Mouse (Mus musculus) forebrain, embryonic 12.5 days (tissue): ENCODE measurements around the gene Rhbdl3. TPM values are rescaled to one million over a fixed set of nuclear protein-coding genes. Genes with fewer than 3 reads are reported as not detected.

Experiments
- ATAC-seq: fragments of 200-750 bp; cut with Nextera tagmentation; 2 replicates; pipeline ENCODE4 v1.8.0; 2017; ENCODE audit warnings: moderate TSS enrichment; ENCODE audit not compliant: low FRiP score
- H3K27ac ChIP-seq: fragments of 300-500 bp; sonication (generic); 2 replicates; pipeline ENCODE4 v1.5.1; 2016; ENCODE audit warnings: mild to moderate bottlenecking
- H3K27me3 ChIP-seq: fragments of 300-500 bp; sonication (generic); 2 replicates; pipeline ENCODE4 v1.6.1; 2016; ENCODE audit warnings: mild to moderate bottlenecking
- H3K36me3 ChIP-seq: fragments of 300-500 bp; sonication (generic); replicated peaks from 2 replicates; pipeline ENCODE4 v1.6.1; 2016; ENCODE audit warnings: mild to moderate bottlenecking
- H3K4me1 ChIP-seq: fragments of 300-500 bp; sonication (generic); 2 replicates; pipeline ENCODE4 v1.6.1; 2016
- H3K4me2 ChIP-seq: fragments of 300-500 bp; sonication (generic); 2 replicates; pipeline ENCODE4 v1.6.1; 2016; ENCODE audit warnings: mild to moderate bottlenecking, moderate library complexity
- H3K4me3 ChIP-seq: fragments of 300-500 bp; sonication (generic); replicated peaks from 2 replicates; pipeline ENCODE4 v1.5.1; 2016; ENCODE audit warnings: mild to moderate bottlenecking
- H3K9ac ChIP-seq: fragments of 300-500 bp; sonication (generic); 2 replicates; pipeline ENCODE4 v1.6.1; 2016; ENCODE audit warnings: mild to moderate bottlenecking
- H3K9me3 ChIP-seq: fragments of 300-500 bp; sonication (generic); 2 replicates; pipeline ENCODE4 v1.6.1; 2016
- WGBS: fragments of 180-500 bp; shearing (Covaris S2); methylation state at CpG from one replicate; pipeline ENCODE4 v1.1.7; 2016; 5-methylcytosine and 5-hydroxymethylcytosine counted together
- polyA plus RNA-seq: library from polyadenylated mRNA; unstranded; fragments of >200 nt; fragmentation: Nextera tagmentation; extraction: Ambion mirVana; gene quantifications from 2 replicates; pipeline ENCODE4 v1.2.1, GENCODE M21; 2016

The Rhbdl3 gene
- polyA plus RNA-seq, 1 experiment from 2014 or later: 21.3 TPM

DNA sequence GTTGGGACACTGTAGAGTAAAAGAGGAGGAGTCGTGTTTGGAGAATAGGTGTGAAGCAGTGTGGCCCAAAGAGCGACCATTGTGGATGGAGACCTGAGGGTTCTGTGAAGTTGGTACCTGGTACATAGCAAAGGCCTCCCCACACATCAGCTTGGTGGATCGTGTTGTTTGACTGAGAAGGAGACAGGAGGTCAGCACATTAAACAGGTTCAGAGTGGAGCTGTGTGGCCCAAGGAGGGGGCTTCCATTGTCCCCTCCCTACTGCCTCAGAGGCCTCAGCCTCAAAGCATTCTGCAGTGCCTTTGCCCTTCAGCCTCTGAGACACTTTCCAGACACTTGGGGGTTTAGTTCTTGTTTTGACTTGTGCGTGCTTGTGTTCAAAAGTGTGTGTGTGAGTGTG is 13.2 kb downstream of the Rhbdl3 start:
- Histone ChIP-seq H3K27ac (peak overlapping the region; percentile 86; the same call in 1 of the 2 replicates), H3K4me2 (no peak overlapping the region), H3K4me1 (peaks cover 84% of the 10 kb centered on the region), H3K36me3 (no peaks in the 10 kb centered on the region), H3K4me3 (no peak overlapping the region), H3K27me3 (no peaks in the 10 kb centered on the region), H3K9me3 (no peaks in the 10 kb centered on the region), H3K9ac (no peak overlapping the region)
- WGBS: 85% methylated on average over 4 of the region's 4 CpGs
- no peak for ATAC-seq

- H3K4me2 ChIP-seq: peak overlapping the region; percentile 4; the same call in 1 of the 2 replicates
- no peaks in the 10 kb centered on the region for H3K27me3 ChIP-seq
- H3K9me3 ChIP-seq: no peaks in the 10 kb centered on the region
- H3K4me3 ChIP-seq: no peak overlapping the region
- H3K36me3 ChIP-seq: no peaks in the 10 kb centered on the region
- H3K4me1 ChIP-seq: peaks cover 73% of the 10 kb centered on the region
- 0 out of 2 replicates have a peak overlapping the region, but pooled peaks have one; percentile 25 for H3K9ac ChIP-seq
- WGBS: 40% methylated on average over 10 of the region's 10 CpGs
- peak overlapping the region; percentile 84 for H3K27ac ChIP-seq
- peak; percentile 82 for ATAC-seq
Observed at GRCm38 (mm10) chr11:80315743-80316639, 15.3 kb downstream of the Rhbdl3 start.

DNA sequence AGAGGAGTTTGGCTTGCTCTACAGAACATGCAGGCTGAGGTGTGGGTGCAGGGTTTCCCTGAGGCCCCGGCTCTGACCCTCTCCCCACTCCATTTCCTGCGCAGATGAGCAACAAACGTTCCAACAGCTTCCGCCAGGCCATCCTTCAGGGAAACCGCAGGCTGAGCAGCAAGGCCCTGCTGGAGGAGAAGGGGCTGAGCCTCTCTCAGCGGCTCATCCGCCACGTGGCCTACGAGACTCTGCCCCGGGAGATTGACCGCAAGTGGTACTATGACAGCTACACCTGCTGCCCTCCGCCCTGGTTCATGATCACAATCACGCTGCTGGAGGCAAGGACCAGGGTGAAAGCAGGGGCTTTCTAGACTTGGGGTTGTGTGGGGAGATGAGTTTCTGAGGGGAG is 22.5 kb downstream of the Rhbdl3 start:
- 65% methylated on average over 13 of the region's 13 CpGs for WGBS
- ATAC-seq: no peak
- H3K9me3 ChIP-seq: no peaks in the 10 kb centered on the region
- H3K4me1 ChIP-seq: peaks cover 20% of the 10 kb centered on the region
- H3K36me3 ChIP-seq: peaks cover 3% of the 10 kb centered on the region
- H3K27me3 ChIP-seq: no peaks in the 10 kb centered on the region
- H3K9ac ChIP-seq: no peak overlapping the region
- H3K27ac ChIP-seq: 0 out of 2 replicates have a peak overlapping the region, but pooled peaks have one; percentile 5
- no peak overlapping the region for H3K4me2 ChIP-seq
- no peak overlapping the region for H3K4me3 ChIP-seq

- WGBS: 84% methylated on average over 6 of the region's 6 CpGs
- peaks cover 10% of the 10 kb centered on the region for H3K4me1 ChIP-seq
- ATAC-seq: no peak
- peaks cover 3% of the 10 kb centered on the region for H3K36me3 ChIP-seq
- H3K4me2 ChIP-seq: no peak overlapping the region
- no peaks in the 10 kb centered on the region for H3K9me3 ChIP-seq
- no peaks in the 10 kb centered on the region for H3K27me3 ChIP-seq
- no peak overlapping the region for H3K4me3 ChIP-seq
- no peak overlapping the region for H3K27ac ChIP-seq
- H3K9ac ChIP-seq: no peak overlapping the region
Observed at GRCm38 (mm10) chr11:80324636-80325035, 23.9 kb downstream of the Rhbdl3 start.

DNA sequence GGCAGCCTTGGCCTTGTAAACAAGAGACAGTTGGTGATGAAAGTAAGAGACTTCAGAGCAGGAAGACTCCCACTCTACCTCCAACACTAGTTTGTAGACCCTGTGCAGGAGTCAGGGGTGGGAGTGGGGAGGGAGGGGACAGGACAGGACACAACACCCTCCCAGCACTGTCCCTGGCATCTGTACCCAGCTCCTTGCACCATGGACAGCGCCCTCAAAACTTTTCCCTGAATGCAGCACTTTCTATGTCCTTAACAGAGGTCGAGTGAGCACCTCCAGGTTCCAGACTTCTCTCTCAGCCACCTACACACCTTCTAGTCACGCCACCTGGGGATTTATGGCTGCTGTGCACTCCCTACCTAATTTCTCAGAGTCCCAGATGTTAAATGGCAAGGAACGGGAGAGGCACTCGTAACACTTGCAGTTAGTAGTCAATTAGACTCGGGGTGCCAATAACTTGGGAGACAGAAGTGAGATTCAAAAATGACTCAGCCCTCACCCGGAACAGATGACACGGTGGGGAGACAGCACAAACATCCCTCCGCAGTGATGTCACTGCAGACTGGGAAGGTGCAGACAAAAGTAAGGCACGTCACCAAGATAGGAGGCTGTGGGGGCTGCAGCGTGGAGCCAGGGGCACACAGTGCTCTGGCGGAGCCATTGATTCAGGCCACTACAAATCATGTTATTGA is 32.1 kb downstream of the Rhbdl3 start:
- no peak overlapping the region for H3K4me3 ChIP-seq
- H3K4me2 ChIP-seq: no peak overlapping the region
- H3K36me3 ChIP-seq: peaks cover 13% of the 10 kb centered on the region; the same call in 1 of the 2 replicates
- 70% methylated on average over 12 of the region's 12 CpGs for WGBS
- peaks cover 33% of the 10 kb centered on the region for H3K4me1 ChIP-seq
- 0 out of 2 replicates have a peak, but pooled peaks cover 5% of the 10 kb centered on the region for H3K27me3 ChIP-seq
- H3K9me3 ChIP-seq: no peaks in the 10 kb centered on the region
- no peak overlapping the region for H3K27ac ChIP-seq
- no peak overlapping the region for H3K9ac ChIP-seq
- ATAC-seq: no peak

- Histone ChIP-seq H3K4me2 (peak overlapping the region; percentile 32), H3K9me3 (no peaks in the 10 kb centered on the region), H3K4me1 (peaks cover 33% of the 10 kb centered on the region), H3K27ac (peak overlapping the region; percentile 92), H3K4me3 (no peak overlapping the region), H3K36me3 (peaks cover 13% of the 10 kb centered on the region; the same call in 1 of the 2 replicates), H3K9ac (no peak overlapping the region), H3K27me3 (0 out of 2 replicates have a peak, but pooled peaks cover 5% of the 10 kb centered on the region)
- WGBS: under 1% methylated on average over 7 of the region's 7 CpGs
- peak; percentile 95 for ATAC-seq
Observed at GRCm38 (mm10) chr11:80335609-80336350, 35.1 kb downstream of the Rhbdl3 start.

GRCm38 (mm10) chr11:80336351-80336730 is 35.6 kb downstream of the Rhbdl3 start:
- no peak for ATAC-seq
- Histone ChIP-seq H3K4me2 (peak overlapping the region; percentile 32), H3K27me3 (0 out of 2 replicates have a peak, but pooled peaks cover 5% of the 10 kb centered on the region), H3K27ac (peak overlapping the region; percentile 92), H3K4me3 (no peak overlapping the region), H3K4me1 (peaks cover 33% of the 10 kb centered on the region), H3K9ac (peak overlapping the region; percentile 8; the same call in 1 of the 2 replicates), H3K36me3 (peaks cover 13% of the 10 kb centered on the region; the same call in 1 of the 2 replicates), H3K9me3 (no peaks in the 10 kb centered on the region)
- WGBS: 11% methylated on average over 6 of the region's 6 CpGs

GRCm38 (mm10) chr11:80342482-80342881 is 41.8 kb downstream of the Rhbdl3 start:
- Histone ChIP-seq H3K4me2 (no peak overlapping the region), H3K36me3 (peaks cover 3% of the 10 kb centered on the region; the same call in 1 of the 2 replicates), H3K9me3 (no peaks in the 10 kb centered on the region), H3K27me3 (no peaks in the 10 kb centered on the region), H3K4me1 (peaks cover 19% of the 10 kb centered on the region), H3K27ac (peak overlapping the region; percentile 83), H3K4me3 (no peak overlapping the region), H3K9ac (no peak overlapping the region)
- no peak for ATAC-seq
- 2% methylated on average over 2 of the region's 2 CpGs for WGBS

DNA sequence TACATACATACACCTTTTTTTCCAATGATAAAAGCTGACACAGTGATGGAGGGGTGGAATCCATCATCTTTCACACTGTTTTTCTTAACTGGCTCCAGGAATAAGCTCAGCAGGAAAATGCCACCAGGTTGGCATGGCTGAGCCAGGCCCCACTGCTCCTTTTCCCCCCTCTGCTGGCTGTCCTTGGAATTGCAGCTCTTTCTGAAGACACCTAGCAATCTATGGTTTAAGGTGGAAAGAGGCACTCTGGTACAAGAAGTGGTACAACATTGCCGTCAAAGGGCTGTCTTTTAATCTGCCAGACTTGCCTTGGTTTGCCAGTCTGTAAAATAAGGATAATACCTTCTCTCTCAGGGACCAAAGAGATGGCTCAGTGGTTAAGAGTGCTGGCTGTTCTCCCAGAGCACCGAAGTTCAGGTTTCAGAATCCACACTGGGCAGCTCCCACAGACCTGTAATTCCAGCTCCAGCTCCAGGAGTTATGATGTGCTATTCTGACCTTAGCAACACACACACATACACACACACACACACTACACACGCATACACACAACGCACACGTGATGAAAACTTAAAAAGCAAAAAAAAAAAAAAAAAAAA is 51.2 kb downstream of the Rhbdl3 start:
- Histone ChIP-seq H3K27ac (no peak overlapping the region), H3K4me1 (no peaks in the 10 kb centered on the region), H3K4me3 (no peak overlapping the region), H3K9ac (no peak overlapping the region), H3K27me3 (no peaks in the 10 kb centered on the region), H3K36me3 (0 out of 2 replicates have a peak, but pooled peaks cover 13% of the 10 kb centered on the region), H3K4me2 (no peak overlapping the region), H3K9me3 (no peaks in the 10 kb centered on the region)
- ATAC-seq: 0 out of 2 replicates have a peak, but pooled peaks have one; percentile 27
- 68% methylated on average over 5 of the region's 5 CpGs for WGBS

DNA sequence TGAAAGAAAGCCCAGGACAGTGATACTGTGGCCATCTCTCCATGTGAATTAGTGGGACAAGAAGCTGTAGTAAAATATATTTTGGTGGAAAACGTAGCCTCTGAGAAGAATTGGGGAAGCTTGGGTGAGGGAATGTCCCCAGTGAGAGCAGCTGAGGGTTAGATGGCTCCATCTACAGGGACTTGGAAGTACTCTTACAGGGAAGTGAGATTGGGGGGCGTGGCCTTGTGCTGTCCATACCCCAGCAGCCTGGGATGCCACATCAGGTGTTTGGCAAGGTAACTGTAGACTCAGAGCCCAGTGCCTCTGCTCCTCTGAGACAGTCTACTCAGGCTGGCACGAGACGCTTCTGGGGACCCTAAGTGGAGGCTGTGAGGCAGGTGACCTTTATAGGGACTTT is 54.1 kb downstream of the Rhbdl3 start:
- no peak overlapping the region for H3K4me2 ChIP-seq
- H3K9me3 ChIP-seq: no peaks in the 10 kb centered on the region
- H3K27me3 ChIP-seq: no peaks in the 10 kb centered on the region
- H3K36me3 ChIP-seq: peaks cover 22% of the 10 kb centered on the region; the same call in 1 of the 2 replicates
- no peak for ATAC-seq
- WGBS: 31% methylated on average over 4 of the region's 4 CpGs
- H3K4me3 ChIP-seq: no peak overlapping the region
- no peak overlapping the region for H3K9ac ChIP-seq
- no peak overlapping the region for H3K27ac ChIP-seq
- H3K4me1 ChIP-seq: no peaks in the 10 kb centered on the region

DNA sequence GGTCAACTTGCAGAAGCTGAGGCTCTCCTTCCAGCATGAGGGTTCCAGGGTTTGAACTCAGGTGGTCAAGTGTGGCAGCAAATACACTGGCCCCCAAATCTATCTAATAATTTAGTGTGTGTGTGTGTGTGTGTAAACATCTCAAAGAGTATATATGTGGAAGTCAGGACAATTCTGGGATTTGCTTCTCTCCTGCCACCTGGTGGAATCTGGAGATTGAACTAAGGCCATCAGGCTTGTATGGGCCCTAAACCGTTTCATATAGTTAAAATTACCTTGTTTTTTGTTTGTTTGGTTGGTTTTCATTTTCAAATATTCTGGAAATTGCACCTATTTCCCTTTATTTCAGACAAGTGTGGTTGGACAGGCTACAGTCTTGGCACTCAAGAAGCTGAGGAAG is 68.2 kb downstream of the Rhbdl3 start:
- Histone ChIP-seq H3K36me3 (peaks cover 60% of the 10 kb centered on the region), H3K4me3 (no peak overlapping the region), H3K9me3 (no peaks in the 10 kb centered on the region), H3K9ac (no peak overlapping the region), H3K4me1 (no peaks in the 10 kb centered on the region), H3K27ac (no peak overlapping the region), H3K27me3 (no peaks in the 10 kb centered on the region), H3K4me2 (no peak overlapping the region)
- no peak for ATAC-seq
- 89% methylated on average over 1 of the region's 1 CpGs for WGBS
